Mouse (Mus musculus): ENCODE measurements around the gene Hoxa10.

Gene Hoxa10

DNA sequence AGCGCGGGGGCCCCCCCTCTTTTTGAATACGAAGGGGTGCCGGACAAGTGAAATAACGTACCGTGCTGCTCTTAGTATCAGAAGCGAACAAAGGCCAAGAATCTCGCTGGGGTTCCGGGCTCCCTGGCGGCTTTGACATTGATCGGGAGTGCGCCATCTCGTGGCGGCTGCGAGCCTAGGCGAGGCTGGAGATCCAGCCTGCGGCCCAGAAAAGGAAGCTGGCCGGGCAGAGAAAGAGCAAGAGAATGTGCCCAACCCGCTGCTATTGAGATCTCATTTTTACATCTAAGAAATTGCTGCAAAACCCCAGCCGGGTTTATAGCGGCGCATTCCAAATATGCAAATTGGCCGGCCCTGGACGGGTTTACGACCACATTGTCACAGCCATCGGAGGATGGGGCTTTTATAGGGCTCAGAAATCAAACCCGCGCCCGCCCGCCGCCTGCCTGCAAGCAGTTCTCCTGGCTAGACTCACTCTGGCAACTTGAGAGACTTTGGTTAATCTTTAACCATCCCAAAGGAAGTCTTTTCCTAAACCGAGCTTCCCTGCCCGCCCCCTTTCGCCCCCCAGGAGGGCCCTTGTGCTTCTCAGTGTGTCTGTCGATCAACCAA, at the start of gene Hoxa10:
Gene Hoxa10 (minus strand): TSS at position 466 of the 612 bp plus-strand sequence.
- peak; percentile 71 to 90 for DNase-seq (ENCODE audit: low spot score in 2 of 2)

DNA sequence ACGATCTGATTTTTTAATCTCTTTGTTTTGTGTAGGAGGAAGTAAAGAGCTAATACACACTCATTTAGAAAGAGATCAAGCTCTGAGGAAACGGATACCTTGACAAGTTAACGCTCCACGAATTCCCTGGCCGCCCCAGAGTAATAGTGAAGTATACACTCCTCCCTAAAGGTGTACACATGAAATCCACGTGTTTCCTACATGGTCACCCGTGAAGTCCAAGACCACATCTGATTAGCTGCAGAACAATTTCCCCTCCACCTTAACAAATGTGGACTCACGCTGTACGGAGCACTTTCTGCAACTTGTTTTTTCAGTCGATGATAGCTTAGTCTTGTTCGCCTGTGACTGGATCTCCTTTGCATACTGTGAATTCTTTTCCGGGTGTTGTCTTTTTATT, 49.5 kb upstream of the Hoxa10 start:
- no peak for DNase-seq (ENCODE audit: low spot score in 2 of 2)

DNA sequence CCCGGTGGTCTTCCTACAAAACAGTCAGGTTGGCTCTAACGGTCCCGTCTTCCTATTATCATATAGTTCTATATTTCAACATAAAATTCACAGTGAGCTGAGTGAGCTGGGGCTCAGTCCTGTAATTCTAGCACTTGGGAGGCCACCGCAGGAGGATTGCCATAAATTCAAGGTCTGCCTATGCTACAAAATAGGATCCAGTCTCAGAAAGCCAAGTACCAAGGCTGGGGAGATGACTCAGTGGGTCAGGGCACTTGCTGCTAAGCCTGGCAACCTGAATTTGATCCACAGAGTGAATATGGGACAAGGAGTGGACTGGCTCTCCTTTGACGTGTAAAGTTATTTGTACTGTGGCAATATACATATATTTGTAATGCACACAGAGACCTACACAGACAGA, 43.2 kb upstream of the Hoxa10 start:
- no peak for DNase-seq (ENCODE audit: low spot score in 2 of 2)

DNA sequence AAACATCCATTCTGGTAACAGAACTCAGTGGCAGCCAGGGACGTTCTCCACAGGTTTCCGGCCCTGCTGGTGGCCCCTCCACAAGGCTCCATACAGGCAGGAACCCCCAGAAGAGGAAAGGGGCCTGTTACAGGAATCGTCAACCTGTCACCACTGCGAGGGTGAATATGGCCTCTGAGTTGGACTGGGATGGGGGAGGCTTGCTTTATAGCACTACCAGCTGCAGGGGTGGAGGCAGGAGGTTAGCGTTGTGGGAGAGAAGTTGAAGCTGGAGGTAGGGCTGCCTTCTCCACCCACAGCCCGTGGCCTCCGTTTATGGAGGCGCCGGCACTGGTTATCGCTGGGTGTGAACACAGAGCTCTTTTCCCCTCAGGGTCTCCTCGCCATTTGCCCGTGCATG, 40.4 kb upstream of the Hoxa10 start:
- DNase-seq (ENCODE audit: low spot score in 2 of 2) = no peak

DNA sequence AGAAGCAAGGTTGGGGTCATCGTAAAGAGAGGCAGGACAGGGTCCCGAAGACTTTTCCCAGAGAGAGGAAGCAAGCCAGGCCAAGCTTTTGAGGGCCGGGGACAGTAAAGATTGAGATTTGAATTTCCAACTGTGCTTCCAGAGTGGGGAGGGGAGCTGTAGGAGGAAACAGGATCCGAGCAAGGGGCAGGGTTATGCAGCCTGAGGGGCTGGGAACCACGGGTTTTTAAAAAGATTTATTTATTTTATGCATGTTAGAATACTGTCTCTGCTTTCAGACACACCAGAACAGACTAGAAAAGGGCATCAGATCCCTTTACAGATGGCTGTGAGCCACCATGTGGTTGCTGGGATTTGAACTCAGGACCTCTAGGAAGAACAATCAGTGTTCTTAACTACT, 36.3 kb upstream of the Hoxa10 start:
- no peak for DNase-seq (ENCODE audit: low spot score in 2 of 2)

DNA sequence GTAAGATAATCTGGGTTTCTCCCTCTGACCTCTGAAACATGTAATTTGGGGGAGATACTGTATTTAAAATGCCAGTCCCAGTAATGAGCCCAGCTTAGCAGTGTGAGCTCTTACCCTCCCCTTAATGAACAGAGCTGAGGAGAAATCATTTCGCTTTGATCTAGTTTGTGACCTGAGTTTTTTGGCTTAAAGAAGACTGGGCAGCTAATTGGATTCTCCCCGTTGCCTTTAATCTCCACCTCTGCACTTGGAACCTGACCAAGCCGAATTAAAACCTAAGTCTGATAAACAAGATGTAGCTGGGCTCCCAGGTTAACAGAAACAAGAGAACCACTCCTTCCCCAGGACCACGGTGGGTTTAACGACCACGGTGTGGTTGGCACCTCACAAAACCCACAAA, 35.7 kb upstream of the Hoxa10 start:
- no peak for DNase-seq (ENCODE audit: low spot score in 2 of 2)

DNA sequence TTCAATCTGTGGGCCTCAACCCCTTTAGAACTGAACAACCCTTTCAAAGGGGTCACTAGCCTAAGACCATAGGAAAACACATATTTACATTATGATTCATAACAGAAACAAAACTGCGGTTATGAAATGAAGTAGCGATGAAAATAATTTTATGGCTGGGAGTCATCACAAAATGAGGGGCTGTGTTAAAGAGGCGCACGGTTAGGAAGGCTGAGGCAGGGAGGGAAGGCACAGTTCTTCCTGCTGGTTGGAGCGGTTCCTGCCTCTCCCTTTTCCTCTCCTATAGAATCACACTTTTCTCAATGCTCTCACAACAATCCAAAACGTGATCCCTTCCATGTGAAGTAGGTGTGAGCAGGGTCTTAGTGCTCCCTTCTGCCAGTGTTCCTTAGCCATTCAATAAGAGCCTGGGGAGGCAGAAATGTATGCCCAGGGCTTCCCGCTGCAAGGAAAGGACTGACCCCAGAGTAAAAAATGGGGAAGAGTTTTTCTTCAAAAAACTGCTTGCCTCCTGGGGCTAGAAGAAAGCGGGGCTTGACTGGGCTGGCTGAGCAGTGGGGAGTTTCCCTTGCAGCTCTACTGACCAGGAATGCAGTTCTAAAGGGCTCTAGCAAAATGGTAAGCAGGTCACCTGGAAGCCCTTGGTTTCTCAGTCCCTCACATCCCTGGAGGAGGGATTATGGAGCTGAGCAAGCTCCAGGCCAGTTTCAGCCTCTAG, 35.1 kb upstream of the Hoxa10 start:
- DNase-seq (ENCODE audit: low spot score in 2 of 2) = no peak

DNA sequence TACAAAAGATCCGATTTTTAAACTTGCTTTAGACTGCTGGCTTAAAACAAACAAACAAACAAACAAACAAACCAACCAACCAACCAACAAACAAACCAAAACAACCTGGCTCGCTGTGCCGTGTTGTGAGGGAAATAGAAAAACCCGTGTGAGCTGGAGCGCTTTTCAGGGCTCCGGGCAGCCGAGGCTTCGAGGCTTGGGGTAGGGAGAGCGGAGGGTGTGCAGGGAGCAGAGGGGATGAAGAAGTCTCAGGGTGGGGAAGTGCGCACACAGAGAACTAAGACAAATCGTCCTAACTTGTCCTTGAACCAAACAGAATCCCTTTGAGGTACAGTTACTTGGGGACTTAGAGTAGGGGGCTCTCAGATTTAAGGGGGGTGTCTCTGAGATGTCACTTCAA, 33.9 kb upstream of the Hoxa10 start:
- no peak for DNase-seq (ENCODE audit: low spot score in 2 of 2)

DNA sequence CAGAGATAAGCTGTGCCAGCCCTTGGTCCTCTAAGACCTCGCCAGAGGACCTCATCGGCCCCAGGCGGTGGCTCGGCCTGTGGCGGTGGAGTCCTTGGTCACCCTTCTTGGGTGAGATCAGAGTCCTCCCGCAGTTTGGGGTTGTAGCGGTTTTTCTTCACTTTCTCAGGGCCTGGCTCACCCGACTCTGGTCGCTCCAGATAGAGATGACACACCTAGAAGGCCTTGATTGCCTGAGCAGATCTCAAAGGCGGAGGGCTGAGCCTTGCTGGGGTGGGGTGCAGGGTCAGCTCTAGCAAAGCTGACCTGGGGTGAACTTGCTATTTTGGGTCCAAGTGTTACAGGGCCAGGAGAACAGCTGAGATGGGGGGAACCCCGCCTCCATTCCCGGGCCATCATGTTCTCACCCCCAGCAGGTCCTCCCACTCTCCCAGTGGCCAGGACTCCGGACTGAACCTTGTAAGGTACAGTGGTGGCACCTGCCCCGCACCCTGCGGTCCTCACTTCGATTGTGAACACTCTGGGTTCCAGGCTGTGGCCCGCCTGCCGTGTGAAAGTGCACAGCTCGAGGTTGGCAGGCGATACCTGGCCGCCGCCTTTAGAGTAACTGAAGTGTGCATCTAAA, 33.1 kb upstream of the Hoxa10 start:
- DNase-seq (ENCODE audit: low spot score in 2 of 2) = no peak

DNA sequence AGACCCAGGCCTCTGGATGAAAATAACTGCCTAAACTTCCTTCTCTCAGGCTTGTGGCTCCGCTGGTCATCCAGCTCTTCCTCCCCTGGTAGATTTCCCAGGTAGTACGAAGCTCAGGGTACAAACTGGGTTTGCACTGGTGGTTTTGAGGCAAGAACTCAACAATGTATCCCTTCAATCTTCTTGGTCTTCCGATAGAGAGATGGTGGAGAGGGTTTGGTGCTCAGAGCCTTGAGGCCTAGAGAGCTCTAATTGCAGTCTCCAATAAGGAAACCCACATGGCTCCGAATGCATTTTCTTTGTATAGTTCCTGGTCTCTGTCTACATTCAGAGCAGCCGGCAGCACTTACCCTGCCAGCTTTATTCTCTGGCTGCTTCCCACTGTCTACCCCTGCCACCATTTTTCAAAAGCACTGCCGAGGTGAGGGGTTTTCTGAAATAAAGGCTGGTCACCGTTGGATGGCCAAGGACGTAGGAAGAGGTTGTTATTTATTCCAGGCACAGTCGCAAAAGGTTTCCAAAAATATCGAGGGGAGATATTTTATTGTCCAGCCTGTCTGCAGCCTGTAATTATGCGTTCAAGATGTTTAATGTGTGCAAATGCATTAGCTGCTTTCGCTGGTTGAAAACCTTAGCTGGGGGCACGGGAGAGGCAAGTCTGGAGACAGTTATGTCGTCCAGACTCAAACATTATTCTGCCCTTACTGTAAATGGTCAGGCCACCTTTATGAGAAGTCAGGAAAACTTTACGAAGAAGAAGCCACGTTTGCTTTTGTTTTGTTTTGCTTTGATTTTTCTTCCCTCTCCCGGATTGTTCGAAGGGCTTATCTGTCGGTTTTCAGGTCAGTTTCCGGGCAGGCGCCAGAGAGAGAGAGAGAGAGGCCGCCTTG, 32.4 kb upstream of the Hoxa10 start:
- no peak for DNase-seq (ENCODE audit: low spot score in 2 of 2)

DNA sequence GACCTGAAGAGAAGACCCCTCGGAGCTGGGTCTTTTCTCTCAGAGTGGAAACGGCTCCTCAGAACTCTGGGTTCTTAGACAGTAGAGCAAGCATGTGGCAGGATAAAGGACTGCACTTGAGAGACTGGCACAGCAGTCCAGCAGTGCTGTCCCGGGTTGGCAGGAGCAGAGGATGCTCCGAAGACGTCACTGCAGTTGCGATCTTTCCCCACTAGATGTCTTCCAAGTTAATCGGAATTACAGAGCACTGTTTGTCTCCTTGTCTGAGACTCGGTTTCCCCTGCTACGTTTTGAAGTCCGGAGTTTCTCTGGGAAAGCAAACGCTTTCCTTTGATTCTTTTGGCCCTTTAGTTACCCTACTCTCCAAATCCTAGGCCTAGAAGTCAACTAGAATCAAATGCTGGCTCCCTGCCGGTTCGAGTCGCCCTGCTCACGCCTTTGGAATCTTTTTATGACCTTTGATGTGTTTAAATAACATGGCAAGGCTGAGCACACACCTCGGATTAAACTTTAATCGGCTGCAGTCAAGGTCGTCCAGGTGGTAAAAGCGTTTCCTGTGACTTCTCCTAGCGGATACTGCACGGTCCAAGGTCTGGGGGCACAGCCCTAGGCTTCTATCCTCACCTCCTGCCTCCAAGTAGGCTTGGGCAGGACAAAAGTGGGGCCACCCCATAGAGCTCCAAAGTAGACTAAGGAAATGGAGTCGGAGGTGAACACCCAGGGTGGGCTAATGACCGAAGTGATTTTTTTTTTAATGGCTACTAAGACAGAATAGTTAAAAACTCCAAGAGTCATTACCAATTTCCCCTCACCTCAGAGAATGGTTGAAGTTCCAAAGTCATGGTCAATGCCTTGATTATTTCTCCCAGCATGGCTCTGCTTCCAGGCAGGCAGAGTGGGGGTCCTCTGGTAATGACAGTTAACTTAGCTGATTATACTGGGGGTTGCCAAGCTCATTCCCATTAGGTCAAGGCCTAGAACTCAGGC, 30.1 kb upstream of the Hoxa10 start:
- no peak for DNase-seq (ENCODE audit: low spot score in 2 of 2)

DNA sequence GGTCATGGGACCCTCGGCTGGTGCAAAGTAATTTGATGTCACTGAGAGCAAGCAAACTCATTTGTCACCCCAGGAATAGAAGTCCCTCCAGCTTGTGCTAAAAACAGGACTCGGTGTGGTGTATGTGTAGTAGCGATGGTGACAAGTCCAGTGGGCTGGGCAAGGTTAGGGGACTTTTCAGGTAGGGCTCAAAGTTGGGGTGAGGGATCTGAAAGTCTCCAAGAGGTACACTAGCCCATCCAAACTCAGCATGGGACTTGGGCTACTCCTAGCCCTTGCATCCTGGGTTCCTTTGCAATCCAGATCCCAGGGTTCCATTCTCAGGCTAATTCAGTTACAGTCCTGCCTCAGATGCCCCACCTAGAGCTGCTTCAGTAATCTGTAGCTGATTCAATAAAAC, 28.1 kb upstream of the Hoxa10 start:
- DNase-seq (ENCODE audit: low spot score in 2 of 2) = no peak

DNA sequence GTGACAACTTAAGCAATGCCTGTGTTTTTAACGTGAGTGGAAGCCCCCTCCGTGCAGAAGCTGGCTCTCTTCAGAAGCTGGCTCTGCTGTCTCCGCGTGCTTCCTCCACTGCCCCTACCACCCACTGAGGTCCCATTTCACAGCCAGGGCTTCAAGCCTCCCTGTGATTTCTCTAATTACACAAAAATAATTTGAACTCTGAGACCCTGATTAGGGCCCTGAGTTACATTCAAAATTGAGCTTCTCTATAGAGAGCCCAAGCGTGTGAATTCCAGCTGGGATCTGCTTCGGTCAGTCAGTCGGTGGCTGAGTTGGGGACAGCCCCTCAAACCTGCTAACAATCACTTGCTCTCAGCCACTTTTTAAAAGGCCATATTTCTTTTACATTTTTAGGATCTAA, 27.7 kb upstream of the Hoxa10 start:
- no peak for DNase-seq (ENCODE audit: low spot score in 2 of 2)

DNA sequence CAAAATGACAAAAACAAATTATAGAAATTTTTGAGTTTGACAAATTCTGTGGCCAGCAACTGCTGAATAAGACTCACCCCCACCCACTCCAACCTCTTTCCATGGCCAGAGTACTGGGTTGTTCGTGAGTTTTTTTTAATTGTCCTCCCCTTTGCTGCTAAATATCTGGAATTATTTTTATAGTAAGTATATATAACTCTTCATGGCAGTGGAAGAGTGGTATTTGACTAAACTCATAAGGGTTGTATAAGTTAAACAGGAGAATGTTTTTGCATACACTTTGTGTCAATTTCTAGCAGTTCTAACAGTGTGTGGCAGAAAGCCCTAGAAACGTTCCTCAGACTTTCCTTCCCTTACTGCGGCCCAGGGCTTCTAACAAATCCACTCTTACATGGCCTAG, 27.0 kb upstream of the Hoxa10 start:
- no peak for DNase-seq (ENCODE audit: low spot score in 2 of 2)

DNA sequence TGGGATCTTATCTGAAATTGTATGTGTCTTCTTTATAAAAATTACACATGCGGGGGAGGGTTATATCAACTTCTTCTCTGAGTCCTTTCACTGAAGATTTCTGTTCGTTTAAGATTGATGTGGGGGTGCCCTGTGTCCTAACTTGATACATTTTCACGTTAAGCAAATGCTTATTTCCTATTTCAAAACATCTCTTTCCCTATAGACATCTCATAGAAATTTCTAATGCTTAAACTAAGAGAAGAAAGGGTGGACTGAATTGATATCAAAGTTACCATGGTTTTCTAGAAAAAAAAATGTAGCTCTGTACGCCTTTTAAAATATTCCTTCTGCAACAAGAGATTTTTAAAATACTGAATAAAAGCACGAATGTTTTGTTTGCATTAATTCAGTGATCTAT, 26.6 kb upstream of the Hoxa10 start:
- DNase-seq (ENCODE audit: low spot score in 2 of 2) = no peak

DNA sequence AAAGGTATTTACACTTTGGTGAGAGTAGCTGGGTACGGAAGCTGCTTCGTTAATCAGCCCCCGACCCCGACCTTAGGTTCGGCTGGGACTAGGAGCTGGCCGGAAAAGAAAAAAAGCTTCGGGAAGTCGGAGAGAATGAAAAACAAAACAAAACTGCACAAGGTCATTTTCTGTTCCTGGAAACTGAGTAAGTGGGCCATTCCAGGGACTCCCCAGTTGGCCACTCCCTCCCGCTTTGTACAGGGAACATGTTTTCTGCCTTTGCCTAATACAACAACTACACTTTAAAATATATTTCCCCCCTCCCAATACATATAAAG, 26.0 kb upstream of the Hoxa10 start:
- DNase-seq (ENCODE audit: low spot score in 2 of 2) = no peak

DNA sequence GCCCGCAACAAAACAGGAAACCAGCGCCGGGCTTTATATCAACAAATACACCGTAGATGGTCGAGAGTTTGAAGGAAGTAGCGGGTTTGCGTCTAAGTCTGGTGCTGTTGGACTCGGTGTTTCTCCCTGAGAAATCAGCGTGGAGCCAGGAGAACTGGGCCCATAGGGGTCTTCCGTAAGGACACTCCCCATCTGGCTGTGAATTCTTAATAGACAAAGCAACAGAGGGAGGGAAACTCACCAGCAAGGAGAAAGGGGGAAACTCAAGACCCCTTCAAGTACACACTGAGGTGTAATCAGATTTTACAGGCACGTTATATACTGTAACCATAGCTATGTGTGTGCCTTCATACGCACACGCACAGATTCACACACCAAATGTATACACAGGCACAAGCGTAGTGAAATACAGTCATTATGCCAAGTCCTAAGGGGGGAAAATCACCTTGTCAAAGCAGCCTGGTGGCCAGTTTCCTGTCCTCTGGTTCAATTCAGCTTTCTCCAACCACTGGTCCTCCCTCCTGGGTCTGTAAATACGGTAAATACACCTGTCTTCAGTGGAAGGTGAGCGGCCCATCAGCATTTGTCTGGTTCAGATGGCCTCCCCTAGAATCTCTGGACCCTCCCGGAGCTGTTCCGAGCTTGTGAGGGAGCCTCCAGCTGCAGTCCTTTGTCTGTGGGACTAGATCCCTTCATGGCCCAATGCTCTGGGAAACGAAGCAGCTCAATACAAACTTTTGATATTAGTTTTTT, 25.4 kb upstream of the Hoxa10 start:
- peak in 1 of 2 experiments; percentile 41 for DNase-seq (ENCODE audit: low spot score in 2 of 2)

DNA sequence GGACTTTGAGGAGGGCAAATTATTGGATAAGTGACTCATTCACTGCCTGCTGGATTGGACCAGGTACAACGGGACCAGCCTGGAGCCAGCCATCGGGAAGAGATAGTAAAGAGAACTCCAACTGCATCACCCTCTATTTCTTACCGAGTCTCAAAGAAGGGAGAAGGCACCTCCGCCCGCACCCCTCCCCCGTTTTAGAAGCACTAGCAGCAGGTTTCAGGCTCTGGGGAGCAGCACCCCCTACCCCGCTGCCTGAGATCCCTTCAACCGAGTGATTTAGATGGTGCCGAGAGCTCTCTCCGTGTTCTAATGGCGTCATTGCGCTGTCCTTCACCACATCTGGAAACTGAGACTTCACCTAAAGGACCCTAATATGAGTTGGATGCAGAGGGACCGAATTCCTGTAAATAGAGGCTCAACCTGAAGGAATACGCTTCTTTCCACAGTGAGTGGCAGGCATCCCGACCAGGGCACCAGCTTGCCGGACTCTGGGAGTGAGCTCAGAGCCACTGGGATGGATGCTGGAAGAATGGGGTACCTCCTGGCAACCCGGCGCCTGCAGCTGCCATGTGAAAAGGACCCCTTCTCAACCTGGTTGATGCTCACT, 24.8 kb upstream of the Hoxa10 start:
- peak in 1 of 2 experiments; percentile 58 for DNase-seq (ENCODE audit: low spot score in 2 of 2)

DNA sequence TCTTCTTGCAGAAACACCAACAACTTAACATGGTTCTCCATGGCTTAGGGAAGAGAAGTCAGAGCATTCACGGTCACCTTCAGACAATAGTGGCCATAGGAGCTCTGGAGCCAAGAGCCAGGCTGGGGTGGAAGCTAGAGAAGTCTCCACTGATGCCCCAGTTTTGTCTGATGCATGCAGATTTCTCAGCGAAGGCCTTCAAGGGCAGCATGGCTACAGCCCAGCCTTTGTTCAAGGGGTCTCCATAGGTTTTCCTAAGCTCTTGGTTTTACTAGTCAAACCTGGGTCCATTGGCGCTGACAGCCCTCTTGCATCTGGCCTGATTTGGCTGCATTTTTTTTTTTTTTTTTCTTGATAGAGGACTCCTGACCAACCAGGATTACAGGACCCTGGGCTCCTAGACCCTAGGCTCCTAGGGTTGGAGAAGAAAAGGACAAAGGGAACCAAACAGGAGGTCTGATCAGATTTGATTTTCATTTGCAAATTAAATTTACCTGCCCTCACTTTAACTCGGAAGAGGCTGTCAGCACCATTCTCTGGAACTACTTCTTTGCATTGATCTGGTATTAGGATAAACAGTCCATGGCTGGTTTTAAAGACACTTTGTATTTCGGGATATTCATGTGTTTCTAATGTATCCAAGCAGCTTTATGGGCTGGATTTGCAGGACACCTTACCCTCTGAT, 23.6 kb upstream of the Hoxa10 start:
- DNase-seq (ENCODE audit: low spot score in 2 of 2) = peak in 1 of 2 experiments; percentile 45

DNA sequence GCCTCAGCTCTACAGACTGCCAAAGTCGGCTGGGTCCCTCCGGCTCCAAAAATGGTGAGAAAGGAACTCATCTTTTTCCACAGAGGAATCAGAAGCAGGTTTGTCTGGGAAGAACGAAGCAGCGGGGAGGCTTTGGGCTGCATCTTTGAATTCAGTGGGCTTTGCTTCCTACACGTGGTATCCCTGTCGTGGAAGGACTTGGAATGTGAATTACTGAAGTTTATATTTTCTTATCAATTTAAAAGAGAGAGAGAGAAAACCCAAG, 22.6 kb upstream of the Hoxa10 start:
- DNase-seq (ENCODE audit: low spot score in 2 of 2) = no peak
